Mouse (Mus musculus) limb, embryonic 11.5 days (tissue): ENCODE measurements around the gene Hacd2. TPM values are rescaled to one million over a fixed set of nuclear protein-coding genes. Genes with fewer than 3 reads are reported as not detected.

Experiments used
- ATAC-seq: fragments of 200-750 bp; cut with Nextera tagmentation; 2 replicates; pipeline ENCODE4 v1.8.0; 2017; ENCODE audit warnings: low read depth; ENCODE audit not compliant: insufficient number of reproducible peaks, low FRiP score, low TSS enrichment
- DNase-seq: peaks from one replicate; pipeline ENCODE4 v3.0.0-alpha.2; 2015; ENCODE audit warnings: low spot score
- H3K27ac ChIP-seq: fragments of 300-500 bp; sonication (generic); replicated peaks from 2 replicates; pipeline ENCODE4 v1.5.1; 2014; ENCODE audit warnings: low read depth, mild to moderate bottlenecking, low read length
- H3K27me3 ChIP-seq: fragments of 300-500 bp; sonication (generic); 2 replicates; pipeline ENCODE4 v1.6.1; 2014; ENCODE audit warnings: mild to moderate bottlenecking, low read length, mixed read lengths; ENCODE audit not compliant: control insufficient read depth, insufficient read depth
- H3K36me3 ChIP-seq: fragments of 300-500 bp; sonication (generic); 2 replicates; pipeline ENCODE4 v1.6.1; 2014; ENCODE audit warnings: mild to moderate bottlenecking, low read length, moderate library complexity, mixed read lengths; ENCODE audit not compliant: control insufficient read depth, insufficient read depth
- H3K4me1 ChIP-seq: fragments of 300-500 bp; sonication (generic); 2 replicates; pipeline ENCODE4 v1.6.1; 2014; ENCODE audit warnings: low read length, mixed read lengths; ENCODE audit not compliant: control insufficient read depth, insufficient read depth
- H3K4me2 ChIP-seq: fragments of 300-500 bp; sonication (generic); 2 replicates; pipeline ENCODE4 v1.6.1; 2014; ENCODE audit warnings: low read depth, mild to moderate bottlenecking, moderate library complexity; ENCODE audit not compliant: severe bottlenecking
- H3K4me3 ChIP-seq: fragments of 300-500 bp; sonication (generic); 2 replicates; pipeline ENCODE4 v1.5.1; 2014; ENCODE audit warnings: low read depth, low read length
- H3K9ac ChIP-seq: fragments of 300-500 bp; sonication (generic); 2 replicates; pipeline ENCODE4 v1.6.1; 2014; ENCODE audit warnings: mild to moderate bottlenecking, low read length
- H3K9me3 ChIP-seq: fragments of 300-500 bp; sonication (generic); 2 replicates; pipeline ENCODE4 v1.6.1; 2016; ENCODE audit warnings: low read length; ENCODE audit not compliant: control insufficient read depth
- WGBS: fragments of 180-500 bp; shearing (Covaris S2); extraction: QIAGEN DNeasy Blood & Tissue Kit; methylation state at CpG from one replicate; pipeline ENCODE4 v1.1.7; 2014; 5-methylcytosine and 5-hydroxymethylcytosine counted together
- polyA plus RNA-seq: library from polyadenylated mRNA; unstranded; fragments of >200 nt; fragmentation: Nextera tagmentation; extraction: Ambion mirVana; gene quantifications from 2 replicates; pipeline ENCODE4 v1.2.1, GENCODE M21; 2014

Hacd2 gene
- polyA plus RNA-seq, 1 experiment from 2014 or later, result 37.0 TPM

- Histone ChIP-seq H3K27ac (no peak overlapping the region), H3K36me3 (no peaks in the 10 kb centered on the region), H3K9me3 (no peaks in the 10 kb centered on the region), H3K4me1 (peaks cover 9% of the 10 kb centered on the region), H3K27me3 (peaks cover 46% of the 10 kb centered on the region), H3K9ac (no peak overlapping the region), H3K4me2 (no peak overlapping the region), H3K4me3 (no peak overlapping the region)
- WGBS, result 7% methylated on average over 12 of the region's 12 CpGs
- DNase-seq (no peak), ATAC-seq (no peak)
Measured at GRCm38 (mm10) chr16:35153146-35153755, 131.0 kb downstream of the Hacd2 start.

DNA sequence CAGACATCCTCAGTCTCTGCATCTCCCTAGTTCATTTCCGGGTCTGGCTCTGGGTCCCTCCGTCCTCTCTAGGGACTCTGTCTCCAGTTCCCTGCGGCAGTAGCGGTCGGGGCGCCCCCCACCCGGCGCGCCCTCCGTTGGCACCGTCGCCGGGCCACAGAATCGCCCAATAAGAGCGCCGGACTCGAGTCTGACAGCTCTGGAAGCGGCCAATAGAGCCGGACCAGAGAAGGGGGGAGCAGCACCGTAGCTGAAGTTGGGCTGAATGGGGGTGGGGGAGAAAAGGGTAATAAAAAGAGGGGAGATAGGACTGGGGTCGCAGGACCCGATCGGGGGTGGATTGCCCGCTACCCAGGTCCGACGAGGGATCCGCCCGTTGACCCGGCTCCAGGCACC is 132.0 kb downstream of the Hacd2 start:
- peaks cover 9% of the 10 kb centered on the region for H3K4me1 ChIP-seq
- peak overlapping the region; percentile 70 for H3K9ac ChIP-seq
- H3K4me2 ChIP-seq, result peak overlapping the region; percentile 96
- no peak overlapping the region for H3K27ac ChIP-seq
- peaks cover 46% of the 10 kb centered on the region for H3K27me3 ChIP-seq
- H3K36me3 ChIP-seq, result no peaks in the 10 kb centered on the region
- H3K4me3 ChIP-seq, result peak overlapping the region; percentile 62
- peak; percentile 27 for ATAC-seq
- no peaks in the 10 kb centered on the region for H3K9me3 ChIP-seq
- DNase-seq, result peak; percentile 66
- WGBS, result under 1% methylated on average over 29 of the region's 29 CpGs

GRCm38 (mm10) chr16:35154641-35155390 is 132.6 kb downstream of the Hacd2 start, which contains the start of gene Adcy5:
Gene Adcy5 (plus strand): TSS chr16:35154877.
- Histone ChIP-seq H3K9me3 (no peaks in the 10 kb centered on the region), H3K27ac (no peak within 1 kb of the TSS), H3K36me3 (no peaks in the 10 kb centered on the region), H3K27me3 (peaks cover 46% of the 10 kb centered on the region), H3K4me2 (peak within 1 kb of the TSS; percentile 96), H3K4me3 (peak within 1 kb of the TSS; percentile 62), H3K9ac (peak within 1 kb of the TSS; percentile 70), H3K4me1 (peaks cover 9% of the 10 kb centered on the region)
- peak; percentile 27; the same call in 1 of the 2 replicates for ATAC-seq
- peak; percentile 73 for DNase-seq
- under 1% methylated on average over 71 of the region's 104 CpGs for WGBS

DNA sequence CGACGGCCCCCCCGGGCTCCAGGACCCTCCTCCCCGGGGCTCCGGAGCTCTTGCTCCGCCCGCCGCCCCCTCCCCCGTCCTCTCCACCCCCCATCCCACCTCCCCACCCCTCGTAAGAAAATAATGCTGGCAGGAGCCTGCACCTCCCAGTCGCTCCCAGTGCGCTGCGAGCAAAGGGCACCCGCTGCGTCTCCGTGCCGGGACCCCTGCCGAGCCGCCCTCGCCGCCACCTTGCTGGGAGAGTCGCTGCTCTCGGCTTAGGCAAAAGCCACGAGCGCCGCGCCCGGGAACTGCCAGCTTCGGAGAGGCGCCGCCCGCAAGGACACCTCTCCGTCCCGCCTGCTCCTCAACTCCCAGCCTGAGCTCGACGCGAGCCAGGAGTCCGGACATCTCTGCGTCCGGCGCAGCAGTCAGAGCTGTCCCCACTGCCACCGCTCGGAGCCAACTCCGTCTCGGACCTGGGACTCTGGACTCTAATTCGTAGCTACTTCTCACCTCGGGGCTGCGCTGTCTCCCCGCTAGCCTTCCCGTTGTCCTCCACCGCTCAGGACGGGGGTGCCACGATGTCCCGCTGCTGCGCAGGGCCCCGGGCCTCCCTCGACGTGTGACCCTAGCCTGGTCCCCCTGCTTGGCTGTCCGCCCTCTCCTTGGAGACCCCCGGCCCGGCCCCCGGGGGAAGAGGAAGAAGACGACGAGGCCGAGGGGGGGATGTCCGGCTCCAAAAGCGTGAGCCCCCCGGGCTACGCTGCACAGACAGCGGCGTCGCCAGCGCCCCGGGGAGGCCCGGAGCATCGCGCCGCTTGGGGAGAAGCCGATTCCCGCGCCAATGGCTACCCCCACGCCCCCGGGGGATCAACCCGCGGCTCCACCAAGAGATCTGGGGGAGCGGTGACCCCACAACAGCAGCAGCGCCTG is 133.4 kb downstream of the Hacd2 start:
- Histone ChIP-seq H3K9ac (peak overlapping the region; percentile 70), H3K36me3 (no peaks in the 10 kb centered on the region), H3K4me2 (peak overlapping the region; percentile 96), H3K4me3 (peak overlapping the region; percentile 62), H3K4me1 (peaks cover 9% of the 10 kb centered on the region), H3K27ac (no peak overlapping the region), H3K27me3 (peaks cover 46% of the 10 kb centered on the region), H3K9me3 (no peaks in the 10 kb centered on the region)
- ATAC-seq, result 0 out of 2 replicates have a peak, but pooled peaks have one; percentile 18
- peak; percentile 69 for DNase-seq
- WGBS, result 2% methylated on average over 78 of the region's 87 CpGs

DNA sequence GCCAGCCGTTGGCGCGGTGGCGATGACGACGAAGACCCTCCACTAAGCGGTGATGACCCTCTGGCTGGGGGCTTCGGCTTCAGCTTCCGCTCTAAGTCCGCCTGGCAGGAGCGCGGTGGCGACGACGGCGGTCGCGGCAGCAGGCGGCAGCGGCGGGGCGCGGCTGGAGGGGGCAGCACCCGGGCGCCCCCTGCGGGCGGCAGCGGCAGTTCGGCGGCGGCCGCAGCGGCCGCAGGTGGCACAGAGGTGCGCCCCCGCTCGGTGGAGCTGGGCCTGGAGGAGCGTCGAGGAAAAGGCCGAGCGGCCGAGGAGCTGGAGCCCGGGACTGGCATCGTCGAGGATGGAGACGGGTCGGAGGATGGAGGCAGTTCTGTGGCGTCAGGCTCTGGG is 134.1 kb downstream of the Hacd2 start:
- ATAC-seq (no peak), DNase-seq (peak; percentile 71)
- Histone ChIP-seq H3K9me3 (no peaks in the 10 kb centered on the region), H3K27ac (no peak overlapping the region), H3K36me3 (no peaks in the 10 kb centered on the region), H3K4me2 (peak overlapping the region; percentile 96), H3K9ac (no peak overlapping the region), H3K4me1 (peaks cover 9% of the 10 kb centered on the region), H3K4me3 (peak overlapping the region; percentile 62), H3K27me3 (peaks cover 46% of the 10 kb centered on the region)
- 3% methylated on average over 47 of the region's 48 CpGs for WGBS

DNA sequence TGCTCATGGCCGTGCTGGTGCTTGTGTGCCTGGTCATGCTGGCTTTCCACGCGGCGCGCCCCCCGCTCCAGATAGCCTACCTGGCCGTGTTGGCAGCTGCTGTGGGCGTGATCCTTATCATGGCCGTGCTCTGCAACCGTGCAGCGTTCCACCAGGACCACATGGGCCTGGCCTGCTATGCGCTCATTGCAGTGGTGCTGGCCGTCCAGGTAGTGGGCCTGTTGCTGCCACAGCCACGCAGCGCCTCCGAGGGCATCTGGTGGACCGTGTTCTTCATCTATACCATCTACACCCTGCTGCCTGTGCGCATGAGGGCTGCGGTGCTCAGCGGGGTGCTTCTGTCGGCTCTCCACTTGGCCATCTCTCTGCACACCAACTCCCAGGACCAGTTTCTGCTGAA is 134.6 kb downstream of the Hacd2 start:
- no peak overlapping the region for H3K9ac ChIP-seq
- H3K27me3 ChIP-seq, result peaks cover 41% of the 10 kb centered on the region
- ATAC-seq (no peak), DNase-seq (no peak)
- peaks cover 9% of the 10 kb centered on the region for H3K4me1 ChIP-seq
- 74% methylated on average over 21 of the region's 21 CpGs for WGBS
- no peaks in the 10 kb centered on the region for H3K36me3 ChIP-seq
- no peaks in the 10 kb centered on the region for H3K9me3 ChIP-seq
- no peak overlapping the region for H3K27ac ChIP-seq
- peak overlapping the region; percentile 96; the same call in 1 of the 2 replicates for H3K4me2 ChIP-seq
- no peak overlapping the region for H3K4me3 ChIP-seq

Other genes with a start within 250 kb of the Hacd2 start
- gene Adcy5, start 132.4 kb downstream of the Hacd2 start, polyA plus RNA-seq, result 1.5 and 1.6 TPM in 2 replicates